17 mouse cellular contexts compared by ENCODE assay signal in the genomic region with DNA sequence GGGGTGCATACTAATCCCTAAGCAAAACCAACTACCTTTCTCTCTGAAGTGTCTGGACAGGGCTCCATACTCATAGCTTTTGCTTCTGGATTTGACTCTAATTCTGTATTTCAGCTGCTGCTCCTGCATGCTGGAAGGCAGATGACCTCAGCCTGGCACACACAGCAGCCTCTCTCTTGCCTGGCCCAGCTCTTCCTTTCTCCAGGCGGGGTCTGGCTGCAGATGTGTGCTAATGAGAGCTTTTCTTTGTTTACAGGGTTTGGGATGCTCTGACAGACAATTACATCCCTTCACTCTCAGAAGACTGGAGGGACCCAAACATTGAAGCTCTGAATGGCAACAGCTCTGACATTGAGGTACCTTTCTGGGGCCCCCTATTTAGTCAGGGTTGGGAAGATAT. TPM values are rescaled to one million over a fixed set of nuclear protein-coding genes. Genes with fewer than 3 reads are reported as not detected.
DNase-seq lines count a peak whose midpoint lies in the region; ATAC-seq lines count a peak whose summit lies in the region.
"Had no signal": no experiment of that assay in that cellular context is flagged by ENCODE, and none has a peak within 500 bp of the region (broad histone marks: within the 10 kb centered on the region; RNA-seq: fewer than 3 reads in every experiment).

No protein-coding gene starts in this region.

- H3K4me1 ChIP-seq in midbrain, embryonic 16.5 days (ENCODE audit: control insufficient read depth, insufficient read depth, low read length) = no peaks in the 10 kb centered on the region
- H3K4me1 ChIP-seq in midbrain, embryonic 13.5 days (replicated peaks) = 0 out of 2 replicates have a peak, but pooled peaks cover 3% of the 10 kb centered on the region
- no peaks in the 10 kb centered on the region for H3K4me1 ChIP-seq in heart, embryonic 12.5 days (replicated peaks)
- H3K4me1 ChIP-seq: forebrain, embryonic 13.5 days; liver, embryonic 12.5 days; midbrain, embryonic 12.5 days had no signal

- no peak overlapping the region for H3K9ac ChIP-seq in midbrain, embryonic 16.5 days (ENCODE audit: low read depth, low read length)
- no peak overlapping the region for H3K9ac ChIP-seq in midbrain, embryonic 13.5 days (replicated peaks)
- H3K9ac ChIP-seq in heart, embryonic 12.5 days = no peak overlapping the region
- H3K9ac ChIP-seq: forebrain, embryonic 13.5 days; liver, embryonic 12.5 days; lung, embryonic 14.5 days; midbrain, embryonic 12.5 days had no signal

- 40% methylated on average over 1 of the region's 1 CpGs for WGBS in midbrain, embryonic 16.5 days
- 65% methylated on average over 1 of the region's 1 CpGs for WGBS in midbrain, embryonic 13.5 days
- WGBS in heart, embryonic 12.5 days = 48% methylated on average over 1 of the region's 1 CpGs

- H3K4me3 ChIP-seq in midbrain, embryonic 16.5 days (ENCODE audit: low read depth, low read length) = no peak overlapping the region
- H3K4me3 ChIP-seq in midbrain, embryonic 13.5 days (replicated peaks) = no peak overlapping the region
- H3K4me3 ChIP-seq in heart, embryonic 12.5 days = no peak overlapping the region
- H3K4me3 ChIP-seq: forebrain, embryonic 13.5 days; liver, embryonic 12.5 days; midbrain, embryonic 12.5 days had no signal

- no peak overlapping the region for H3K27ac ChIP-seq in midbrain, embryonic 16.5 days (ENCODE audit: low read length)
- H3K27ac ChIP-seq in midbrain, embryonic 13.5 days = no peak overlapping the region
- no peak overlapping the region for H3K27ac ChIP-seq in heart, embryonic 12.5 days (ENCODE audit: poor library complexity, severe bottlenecking)
- H3K27ac ChIP-seq: forebrain, embryonic 13.5 days; liver, embryonic 12.5 days; macrophage; midbrain, embryonic 12.5 days had no signal

- peaks cover 43% of the 10 kb centered on the region for H3K36me3 ChIP-seq in midbrain, embryonic 16.5 days (ENCODE audit: control insufficient read depth, insufficient read depth, low read length)
- peaks cover 78% of the 10 kb centered on the region for H3K36me3 ChIP-seq in midbrain, embryonic 13.5 days
- H3K36me3 ChIP-seq in heart, embryonic 12.5 days = no peaks in the 10 kb centered on the region
- H3K36me3 ChIP-seq: liver, embryonic 12.5 days had no signal

- DNase-seq in gastrocnemius, postnatal 14 days = peak; percentile 31
- no peak for DNase-seq in gastrocnemius, adult 18-20 months (ENCODE audit: low spot score)
- peak; percentile 32 to 42 for DNase-seq in layer of hippocampus, adult 18-20 months (ENCODE audit: low spot score in 2 of 2)
- peak; percentile 20 to 47 for DNase-seq in layer of hippocampus, postnatal 14 days (ENCODE audit: low spot score in 2 of 2)
- DNase-seq: heart, postnatal 4 days; kidney, adult 8-10 months; lung, embryonic 14.5 days; thymus, adult 18-20 months had no signal

- no peaks in the 10 kb centered on the region for H3K9me3 ChIP-seq in midbrain, embryonic 16.5 days (replicated peaks; ENCODE audit: control insufficient read depth, low read length, poor library complexity, severe bottlenecking)
- no peaks in the 10 kb centered on the region for H3K9me3 ChIP-seq in midbrain, embryonic 13.5 days
- no peaks in the 10 kb centered on the region for H3K9me3 ChIP-seq in heart, embryonic 12.5 days (replicated peaks)
- H3K9me3 ChIP-seq: forebrain, embryonic 13.5 days; liver, embryonic 12.5 days; midbrain, embryonic 12.5 days had no signal

- no peak overlapping the region for H3K4me2 ChIP-seq in midbrain, embryonic 16.5 days (ENCODE audit: low read length)
- no peak overlapping the region for H3K4me2 ChIP-seq in midbrain, embryonic 13.5 days (replicated peaks)
- H3K4me2 ChIP-seq in heart, embryonic 12.5 days = no peak overlapping the region
- H3K4me2 ChIP-seq: forebrain, embryonic 13.5 days; liver, embryonic 12.5 days; lung, embryonic 14.5 days; midbrain, embryonic 12.5 days had no signal

- no peaks in the 10 kb centered on the region for H3K27me3 ChIP-seq in midbrain, embryonic 16.5 days (ENCODE audit: control insufficient read depth, insufficient read depth, low read depth, low read length)
- no peaks in the 10 kb centered on the region for H3K27me3 ChIP-seq in midbrain, embryonic 13.5 days
- H3K27me3 ChIP-seq in heart, embryonic 12.5 days (replicated peaks) = no peaks in the 10 kb centered on the region; the same call in 1 of the 2 replicates
- H3K27me3 ChIP-seq: forebrain, embryonic 13.5 days; liver, embryonic 12.5 days; midbrain, embryonic 12.5 days had no signal

- intact Hi-C loops in gastrocnemius, postnatal 14 days (cut with DNase I; ENCODE audit: low total_unique reads) = no loop called here

- ATAC-seq in midbrain, embryonic 16.5 days = 0 out of 2 replicates have a peak, but pooled peaks have one; percentile 36
- ATAC-seq in midbrain, embryonic 13.5 days = no peak
- ATAC-seq in CD4-positive, CD25-positive, alpha-beta regulatory T cell, adult 4 months = no peak
- no peak for ATAC-seq in heart, embryonic 12.5 days (ENCODE audit: insufficient number of reproducible peaks, low FRiP score)
- ATAC-seq: forebrain, embryonic 13.5 days; inflammation-experienced regulatory T-cells, adult 6 months; liver, embryonic 12.5 days had no signal

RNA-seq across cellular contexts. Expression of a gene that starts 28.4 kb away (rescaled TPM):
- total RNA-seq in gastrocnemius, postnatal 14 days (2021) = 1 to 10 TPM; 2.3 to 3.7 TPM
- total RNA-seq in gastrocnemius, adult 18-20 months (2021) = 1 to 10 TPM; 4.0 to 7.0 TPM
- 612 and 638 TPM in 2 replicates for polyA plus RNA-seq in midbrain, embryonic 16.5 days (2015; fragmentation: Nextera tagmentation; extraction: Ambion mirVana)
- 624 and 647 TPM in 2 replicates for polyA plus RNA-seq in midbrain, embryonic 13.5 days (2015; fragmentation: Nextera tagmentation; extraction: Ambion mirVana)
- 100 to 1,000 TPM; 274 to 280 TPM for total RNA-seq in layer of hippocampus, adult 18-20 months (2021)
- total RNA-seq in layer of hippocampus, postnatal 14 days (2021) = 100 to 1,000 TPM; 304 to 313 TPM
- polyA plus RNA-seq in CD4-positive, CD25-positive, alpha-beta regulatory T cell, adult 4 months (2017; shearing (Covaris generic)) = 1 to 10 TPM in 1 of 2 experiments, not detected in 1; 1.6 TPM
- polyA plus RNA-seq in heart, embryonic 12.5 days (2016; fragmentation: Nextera tagmentation; extraction: Ambion mirVana) = 1.5 and 2.0 TPM in 2 replicates
- polyA plus RNA-seq: inflammation-experienced regulatory T-cells, adult 6 months; macrophage had no signal

RNA-seq across cellular contexts. Expression of a gene that starts 52.9 kb away (rescaled TPM):
- 10 to 100 TPM; 51.7 to 56.9 TPM for total RNA-seq in gastrocnemius, postnatal 14 days (2021)
- total RNA-seq in gastrocnemius, adult 18-20 months (2021) = 10 to 100 TPM; 69.4 to 70.7 TPM
- polyA plus RNA-seq in midbrain, embryonic 16.5 days (2015; fragmentation: Nextera tagmentation; extraction: Ambion mirVana) = 118 and 120 TPM in 2 replicates
- 111 and 115 TPM in 2 replicates for polyA plus RNA-seq in midbrain, embryonic 13.5 days (2015; fragmentation: Nextera tagmentation; extraction: Ambion mirVana)
- total RNA-seq in layer of hippocampus, adult 18-20 months (2021) = 100 to 1,000 TPM in 1 of 2 experiments, 10 to 100 TPM in 1; 96.1 to 105 TPM
- 100 to 1,000 TPM; 109 to 115 TPM for total RNA-seq in layer of hippocampus, postnatal 14 days (2021)
- polyA plus RNA-seq in CD4-positive, CD25-positive, alpha-beta regulatory T cell, adult 4 months (2017; shearing (Covaris generic)) = 10 to 100 TPM; 12.9 to 13.7 TPM
- 81.5 and 81.7 TPM in 2 replicates for polyA plus RNA-seq in heart, embryonic 12.5 days (2016; fragmentation: Nextera tagmentation; extraction: Ambion mirVana)

Comparison
In these comparisons a context has a peak if more than half of its experiments do, and no peak if none do; other contexts are left out.
1. RNA of a gene that starts 28.4 kb away (total RNA-seq): 304 to 313 TPM in layer of hippocampus, postnatal 14 days and 274 to 280 TPM in layer of hippocampus, adult 18-20 months; 4.0 to 7.0 TPM in gastrocnemius, adult 18-20 months and 2.3 to 3.7 TPM in gastrocnemius, postnatal 14 days; every median in the first group is over 10 times any median in the second.